Mouse (Mus musculus): ENCODE results near the gene Ccdc97.

Ccdc97 gene

DNA sequence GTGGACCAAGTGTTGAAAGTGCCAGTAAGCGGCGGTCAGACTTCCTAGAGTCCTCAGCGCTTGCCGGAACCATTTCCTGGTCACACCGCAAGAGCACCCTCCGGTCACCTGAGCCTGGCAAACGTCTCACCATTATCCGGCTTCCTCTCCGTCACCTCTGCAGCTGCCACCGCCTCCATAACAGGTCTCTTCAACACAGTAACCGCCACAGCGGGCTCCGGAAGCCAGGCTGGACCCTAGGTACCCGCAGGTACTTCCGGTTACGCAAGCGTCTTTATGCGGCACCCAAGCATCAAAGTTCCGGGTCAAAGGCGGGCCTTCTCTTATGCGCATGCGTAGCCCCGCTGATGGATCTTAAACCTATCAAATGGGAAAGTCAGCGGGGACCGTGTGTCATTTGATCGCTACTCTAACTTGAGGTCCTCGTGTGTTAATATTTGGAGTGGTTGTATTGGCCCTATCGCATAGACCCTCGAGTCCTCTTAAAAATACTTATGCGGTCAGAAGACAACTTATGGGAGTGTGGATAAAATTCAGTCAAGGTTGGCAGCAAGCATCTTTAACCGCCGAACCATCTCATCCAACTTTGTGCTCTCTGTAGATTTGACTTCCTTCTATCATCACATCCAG, at the start of gene Ccdc97:
Gene Ccdc97 (minus strand): TSS at position 301 of the 630 bp plus-strand sequence.
- POLR2A ChIA-PET: interaction anchor here in 2 of 4 experiments (0.7 to 2.9 kb wide), 8 partner anchors 11 to 541 kb away, joined by 3 to 12 read pairs (median 4); partner anchors contain the start of gene Hnrnpul1 (in 1 of the 2)

DNA sequence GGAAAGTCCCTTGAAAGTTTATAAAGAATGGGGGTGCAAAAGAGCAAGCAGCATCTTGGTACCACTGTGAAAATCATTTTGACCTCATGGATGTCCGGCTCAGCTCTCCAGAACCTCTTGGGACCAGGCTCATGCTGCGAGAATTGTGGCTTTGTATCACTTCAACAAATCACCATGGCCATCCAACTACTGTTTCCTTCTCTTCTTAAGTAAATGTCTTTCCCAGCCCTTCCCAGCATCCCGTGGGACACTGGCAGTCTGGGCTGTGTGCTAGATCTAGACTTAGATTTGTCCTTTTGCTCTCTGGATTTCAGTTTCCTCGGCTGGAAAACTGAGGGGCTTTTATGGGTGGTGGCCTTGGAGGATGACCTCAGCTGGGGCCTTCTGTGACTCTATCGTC, 49.3 kb upstream of the Ccdc97 start:
- POLR2A ChIA-PET: interaction anchor here in 2 of 4 experiments (1.3 to 1.6 kb wide), 3 partner anchors 13 to 62 kb away, joined by 3 to 4 read pairs (median 4); partner anchors contain the start of gene Hnrnpul1 (in 1 of the 2)
- CTCF ChIA-PET: no interaction called here

More for the DNA sequence above, at the start of gene Ccdc97:
- CTCF ChIA-PET: interaction anchor here in 1 of 4 experiments (0.8 to 0.9 kb wide), 2 partner anchors 60 to 94 kb away, joined by 3 to 4 read pairs; no protein-coding TSS in a partner anchor

- ChIA-PET CTCF (interaction anchor here in 1 of 4 experiments (1.0 kb wide), 1 partner anchor 25 kb away, joined by 3 read pairs; no protein-coding TSS in a partner anchor), POLR2A (interaction anchor here in 2 of 4 experiments (4.0 to 4.1 kb wide), 2 partner anchors 11 kb away, joined by 14 to 17 read pairs; partner anchors contain the start of gene Hnrnpul1 (in 2 of the 2))
Observed at GRCm38 (mm10) chr7:25766108-25766507, 47.2 kb upstream of the Ccdc97 start.

- POLR2A ChIA-PET: interaction anchor here in 3 of 4 experiments (1.4 to 4.1 kb wide), 4 partner anchors 9 to 32 kb away, joined by 3 to 17 read pairs (median 11); partner anchors contain the start of gene Hnrnpul1 (in 2 of the 3)
- CTCF ChIA-PET: interaction anchor here in 2 of 4 experiments (0.6 to 1.2 kb wide), 3 partner anchors 9 to 26 kb away, joined by 3 to 4 read pairs (median 4); partner anchors contain the start of gene Axl (in 1 of the 2)
Observed at GRCm38 (mm10) chr7:25764221-25764620, 45.3 kb upstream of the Ccdc97 start.

DNA sequence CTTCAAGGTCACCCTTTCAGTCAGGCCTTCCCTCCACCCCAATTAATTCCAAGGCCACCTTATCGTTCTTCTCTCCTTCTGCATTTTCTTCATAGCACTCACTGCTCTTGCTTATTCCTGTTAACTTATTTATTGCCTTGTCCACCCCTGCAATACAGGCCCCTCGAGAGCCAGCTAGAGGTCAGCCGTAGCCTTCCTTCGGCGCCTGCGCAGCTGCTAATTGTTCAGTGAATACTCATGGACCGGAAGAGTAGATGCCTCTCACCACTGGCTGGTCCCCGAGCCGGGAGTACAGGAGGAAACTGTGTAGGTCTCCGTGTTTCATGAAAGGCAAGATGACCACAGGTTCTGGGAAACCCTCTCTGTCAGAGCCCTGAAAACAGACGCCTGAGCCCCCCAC, 44.8 kb upstream of the Ccdc97 start:
- ChIA-PET POLR2A (interaction anchor here in 3 of 4 experiments (0.6 to 4.1 kb wide), 7 partner anchors 8 to 53 kb away, joined by 3 to 17 read pairs (median 5); partner anchors contain the start of genes Hnrnpul1 (in 2 of the 3) and Cyp2s1 (in 1 of the 3)), CTCF (interaction anchor here in 2 of 4 experiments (0.9 to 1.2 kb wide), 2 partner anchors 9 to 30 kb away, joined by 3 to 4 read pairs; no protein-coding TSS in a partner anchor)

DNA sequence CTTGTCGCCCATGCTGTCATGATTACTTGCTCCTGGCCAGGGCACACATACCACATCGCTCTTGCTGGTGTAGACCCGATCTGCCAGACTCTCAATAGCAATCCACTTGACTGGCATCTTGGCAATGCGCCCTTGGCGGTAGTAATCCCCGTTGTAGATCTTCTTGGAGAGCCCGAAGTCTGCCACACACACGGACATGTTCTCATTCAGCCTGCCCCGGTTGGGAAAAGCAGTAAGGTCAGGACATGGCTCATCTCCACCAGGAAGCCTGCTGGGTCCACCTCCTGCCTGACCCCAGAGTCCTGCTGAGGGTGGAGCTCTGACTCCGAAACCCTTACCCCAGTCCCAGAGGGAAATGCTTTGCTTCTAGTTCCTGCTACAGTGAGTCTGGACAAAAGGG, 42.5 kb upstream of the Ccdc97 start:
- ChIA-PET POLR2A (interaction anchor here in 1 of 4 experiments (0.7 kb wide), 1 partner anchor 228 kb away, joined by 3 read pairs; no protein-coding TSS in a partner anchor), CTCF (no interaction called here)

DNA sequence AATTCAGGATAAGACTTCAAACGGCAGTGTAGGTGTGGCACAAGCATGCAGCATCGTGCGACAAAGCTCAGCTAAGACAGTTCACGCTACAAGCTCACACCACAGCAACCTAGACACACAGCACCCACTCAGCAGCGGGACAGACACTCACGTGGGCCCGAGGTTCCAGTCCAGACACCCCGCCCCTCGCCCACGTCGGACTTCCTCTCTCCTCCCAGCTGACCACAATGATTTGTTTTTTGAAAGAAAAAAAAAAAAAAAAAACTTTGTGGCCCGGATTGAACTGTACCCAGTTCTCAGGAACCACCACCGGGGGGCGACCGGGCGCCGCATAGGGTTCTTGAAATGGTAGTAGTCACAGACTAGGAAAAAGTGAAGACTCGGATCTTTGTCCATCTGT, 37.1 kb upstream of the Ccdc97 start:
- POLR2A ChIA-PET: interaction anchor here (0.5 to 3.2 kb wide), 44 partner anchors 9 to 1667 kb away, joined by 3 to 43 read pairs (median 6); partner anchors contain the start of genes Axl (in 2 of the 4), B9d2 (in 2 of the 4), Cyp2s1 (in 2 of the 4) and Bckdha (in 1 of the 4)
- CTCF ChIA-PET: interaction anchor here (0.5 to 2.9 kb wide), 33 partner anchors 14 to 1576 kb away, joined by 3 to 19 read pairs (median 4); partner anchors contain the start of genes Cyp2s1 (in 2 of the 4), Axl (in 1 of the 4), Gm21983 (in 1 of the 4) and Mia (in 1 of the 4)

- CTCF ChIA-PET: interaction anchor here (0.5 to 2.9 kb wide), 38 partner anchors 9 to 1576 kb away, joined by 3 to 19 read pairs (median 4); partner anchors contain the start of genes Cyp2s1 (in 2 of the 4), Axl (in 1 of the 4), Gm21983 (in 1 of the 4) and Mia (in 1 of the 4)
- POLR2A ChIA-PET: interaction anchor here (0.5 to 3.2 kb wide), 66 partner anchors 8 to 1667 kb away, joined by 3 to 43 read pairs (median 5); partner anchors contain the start of genes Axl (in 3 of the 4), B9d2 (in 2 of the 4), Cyp2s1 (in 2 of the 4) and Bckdha (in 1 of the 4)
Observed at GRCm38 (mm10) chr7:25755468-25755833, 36.6 kb upstream of the Ccdc97 start.

- POLR2A ChIA-PET: interaction anchor here (0.5 to 3.2 kb wide), 87 partner anchors 10 to 1530 kb away, joined by 3 to 43 read pairs (median 5); partner anchors contain the start of genes B9d2 (in 3 of the 4), Cyp2s1 (in 3 of the 4), Tmem91 (in 2 of the 4) and Axl (in 1 of the 4)
- CTCF ChIA-PET: interaction anchor here (0.6 to 2.9 kb wide), 35 partner anchors 9 to 782 kb away, joined by 3 to 19 read pairs (median 4); partner anchors contain the start of genes Cyp2s1 (in 2 of the 4), B9d2 (in 1 of the 4) and Rabac1 (in 1 of the 4)
Observed at GRCm38 (mm10) chr7:25754738-25755467, 36.0 kb upstream of the Ccdc97 start, which contains the start of gene Hnrnpul1. TSS of gene Hnrnpul1 (minus strand) at chr7:25754757.

DNA sequence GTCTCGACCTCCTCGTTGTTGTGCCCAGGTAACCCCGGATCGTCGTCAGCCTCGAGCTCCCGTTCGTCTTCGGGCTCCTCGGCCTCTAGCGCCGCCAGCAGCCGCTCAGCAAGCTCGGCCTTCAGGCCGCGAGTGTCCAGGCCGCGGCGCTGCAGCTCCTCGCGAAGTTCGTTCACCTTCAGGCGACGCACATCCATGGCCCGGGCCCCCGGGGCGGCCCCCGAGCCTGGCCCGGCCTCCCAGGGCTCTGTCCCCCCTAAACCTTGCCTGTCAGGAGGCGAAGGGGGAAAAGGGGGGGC, 35.5 kb upstream of the Ccdc97 start:
- POLR2A ChIA-PET: interaction anchor here (0.5 to 3.2 kb wide), 67 partner anchors 9 to 1511 kb away, joined by 3 to 43 read pairs (median 5); partner anchors contain the start of genes B9d2 (in 3 of the 4), Cyp2s1 (in 3 of the 4), Tmem91 (in 2 of the 4) and Axl (in 1 of the 4)
- CTCF ChIA-PET: interaction anchor here (0.6 to 2.9 kb wide), 23 partner anchors 9 to 781 kb away, joined by 3 to 19 read pairs (median 4); partner anchors contain the start of genes B9d2 (in 1 of the 4) and Rabac1 (in 1 of the 4)

- ChIA-PET CTCF (interaction anchor here (0.6 to 2.9 kb wide), 20 partner anchors 9 to 781 kb away, joined by 3 to 19 read pairs (median 4); partner anchors contain the start of genes B9d2 (in 1 of the 4) and Rabac1 (in 1 of the 4)), POLR2A (interaction anchor here (0.6 to 3.2 kb wide), 56 partner anchors 8 to 1512 kb away, joined by 3 to 43 read pairs (median 6); partner anchors contain the start of genes B9d2 (in 3 of the 4), Cyp2s1 (in 3 of the 4), Axl (in 1 of the 4) and BC024978 (in 1 of the 4))
Observed at GRCm38 (mm10) chr7:25753643-25754438, 35.0 kb upstream of the Ccdc97 start.

DNA sequence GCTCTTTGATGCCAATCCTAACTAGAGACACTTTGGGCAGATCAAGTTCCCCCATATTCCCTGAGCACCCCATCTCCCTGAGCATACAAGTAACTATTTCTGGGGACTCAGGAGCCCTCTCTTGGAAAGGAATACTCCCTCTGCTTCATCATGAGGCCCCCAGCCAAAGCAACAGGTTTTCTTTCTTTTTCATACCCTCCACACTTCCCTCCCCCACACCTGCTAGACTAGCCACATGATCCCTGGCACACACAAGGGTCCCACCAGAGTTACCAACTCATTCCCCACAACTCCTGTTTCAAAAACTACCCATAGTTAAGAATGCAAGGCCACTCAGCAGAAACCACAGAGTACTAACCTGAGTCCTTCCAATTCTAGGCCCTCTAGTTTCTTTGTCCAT, 34.2 kb upstream of the Ccdc97 start:
- ChIA-PET CTCF (interaction anchor here in 1 of 4 experiments (1.5 kb wide), 1 partner anchor 17 kb away, joined by 5 read pairs; no protein-coding TSS in a partner anchor), POLR2A (interaction anchor here (0.6 to 3.2 kb wide), 9 partner anchors 8 to 324 kb away, joined by 3 to 43 read pairs (median 9); no protein-coding TSS in a partner anchor)

DNA sequence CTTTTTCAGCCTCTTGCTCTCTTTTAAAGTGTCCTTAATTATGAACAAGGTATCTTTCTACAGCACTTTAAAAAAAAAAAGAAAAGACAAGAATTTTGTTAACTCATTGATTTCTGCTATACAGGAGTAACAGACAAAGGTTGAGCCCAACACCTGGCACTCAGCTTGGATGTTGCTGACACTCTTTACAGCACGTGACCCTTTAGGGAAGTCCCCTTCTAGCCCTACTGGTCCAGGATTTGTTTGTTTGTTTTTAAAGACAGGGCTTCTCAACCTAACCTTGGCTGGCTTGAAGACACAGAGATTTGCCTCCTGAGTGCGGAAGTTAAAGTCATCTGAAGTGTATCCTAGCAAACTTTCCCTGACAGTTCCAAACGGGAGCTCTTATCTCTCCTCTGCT, 28.0 kb upstream of the Ccdc97 start:
- ChIA-PET POLR2A (interaction anchor here in 3 of 4 experiments (0.6 to 7.8 kb wide), 8 partner anchors 8 to 48 kb away, joined by 3 to 59 read pairs (median 4); partner anchors contain the start of gene Hnrnpul1 (in 1 of the 3)), CTCF (interaction anchor here in 1 of 4 experiments (0.6 kb wide), 1 partner anchor 1182 kb away, joined by 6 read pairs; no protein-coding TSS in a partner anchor)

- POLR2A ChIA-PET: interaction anchor here in 2 of 4 experiments (0.6 to 6.5 kb wide), 8 partner anchors 7 to 71 kb away, joined by 3 to 43 read pairs (median 8); partner anchors contain the start of genes Hnrnpul1 (in 2 of the 2) and Ccdc97 (in 1 of the 2)
- CTCF ChIA-PET: interaction anchor here in 1 of 4 experiments (0.7 kb wide), 1 partner anchor 26 kb away, joined by 4 read pairs; no protein-coding TSS in a partner anchor
Observed at GRCm38 (mm10) chr7:25738277-25738676, 19.4 kb upstream of the Ccdc97 start.

DNA sequence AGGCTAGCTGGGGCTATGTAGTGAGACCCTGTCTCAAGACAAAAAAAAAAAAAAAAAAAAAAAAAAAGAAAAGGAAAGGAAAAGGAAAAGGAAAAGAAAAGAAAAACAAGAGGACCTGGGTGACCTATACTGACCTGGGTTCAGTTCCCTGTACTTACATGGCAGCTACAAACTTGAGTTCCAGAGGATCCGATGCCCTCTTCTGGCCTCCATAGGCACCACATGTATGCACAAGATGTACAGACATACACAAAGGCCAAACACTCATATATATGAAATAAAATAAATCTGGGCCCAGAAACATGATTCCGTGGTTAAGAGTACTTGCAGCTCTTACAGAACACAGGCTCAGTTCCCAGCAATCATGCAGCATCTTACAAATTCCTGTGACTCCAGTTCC, 18.0 kb upstream of the Ccdc97 start:
- CTCF ChIA-PET: interaction anchor here (0.5 to 1.4 kb wide), 17 partner anchors 8 to 1946 kb away, joined by 3 to 12 read pairs (median 4); partner anchors contain the start of gene Hnrnpul1 (in 2 of the 4)
- POLR2A ChIA-PET: interaction anchor here (0.7 to 6.5 kb wide), 21 partner anchors 8 to 483 kb away, joined by 3 to 59 read pairs (median 5); partner anchors contain the start of gene Hnrnpul1 (in 2 of the 4)

- POLR2A ChIA-PET: interaction anchor here in 2 of 4 experiments (0.9 to 6.5 kb wide), 8 partner anchors 8 to 20 kb away, joined by 3 to 59 read pairs (median 4); partner anchors contain the start of gene Hnrnpul1 (in 1 of the 2)
Observed at GRCm38 (mm10) chr7:25734991-25735390, 16.1 kb upstream of the Ccdc97 start.

More at GRCm38 (mm10) chr7:25734991-25735390, 16.1 kb upstream of the Ccdc97 start:
- CTCF ChIA-PET: interaction anchor here in 1 of 4 experiments (0.5 kb wide), 1 partner anchor 113 kb away, joined by 3 read pairs; no protein-coding TSS in a partner anchor

All from embryonic stem cell, embryonic (primary cell).